Mouse (Mus musculus) layer of hippocampus, adult 9-10 months (tissue): ENCODE measurements around the gene Msi2.
A peak's percentile ranks its signal among the peaks of the same experiment; 100 is the strongest.

Source experiments
- DNase-seq: peaks from one replicate; pipeline ENCODE4 v3.0.0; 2022; ENCODE audit warnings: low spot score

The Msi2 gene

DNA sequence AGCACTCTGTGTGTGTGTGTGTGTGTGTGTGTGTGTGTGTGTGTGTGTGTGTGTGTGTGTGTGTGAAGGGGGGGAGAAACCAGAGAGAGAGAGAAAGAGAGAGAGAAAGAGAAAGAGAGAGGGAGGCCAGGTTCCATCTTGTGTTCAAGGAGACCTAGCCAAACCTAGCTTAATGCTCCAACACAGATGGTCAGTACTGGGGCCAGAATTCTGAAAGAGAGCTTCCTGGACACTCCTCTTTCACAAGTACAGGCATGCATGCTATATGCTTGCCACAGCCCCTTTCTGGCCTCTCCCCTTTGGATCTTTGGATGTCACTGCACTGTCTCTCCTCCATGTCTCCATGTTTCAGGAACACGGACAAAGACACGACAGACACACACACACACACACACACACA, 41.7 kb downstream of the Msi2 start:
- no peak for DNase-seq

DNA sequence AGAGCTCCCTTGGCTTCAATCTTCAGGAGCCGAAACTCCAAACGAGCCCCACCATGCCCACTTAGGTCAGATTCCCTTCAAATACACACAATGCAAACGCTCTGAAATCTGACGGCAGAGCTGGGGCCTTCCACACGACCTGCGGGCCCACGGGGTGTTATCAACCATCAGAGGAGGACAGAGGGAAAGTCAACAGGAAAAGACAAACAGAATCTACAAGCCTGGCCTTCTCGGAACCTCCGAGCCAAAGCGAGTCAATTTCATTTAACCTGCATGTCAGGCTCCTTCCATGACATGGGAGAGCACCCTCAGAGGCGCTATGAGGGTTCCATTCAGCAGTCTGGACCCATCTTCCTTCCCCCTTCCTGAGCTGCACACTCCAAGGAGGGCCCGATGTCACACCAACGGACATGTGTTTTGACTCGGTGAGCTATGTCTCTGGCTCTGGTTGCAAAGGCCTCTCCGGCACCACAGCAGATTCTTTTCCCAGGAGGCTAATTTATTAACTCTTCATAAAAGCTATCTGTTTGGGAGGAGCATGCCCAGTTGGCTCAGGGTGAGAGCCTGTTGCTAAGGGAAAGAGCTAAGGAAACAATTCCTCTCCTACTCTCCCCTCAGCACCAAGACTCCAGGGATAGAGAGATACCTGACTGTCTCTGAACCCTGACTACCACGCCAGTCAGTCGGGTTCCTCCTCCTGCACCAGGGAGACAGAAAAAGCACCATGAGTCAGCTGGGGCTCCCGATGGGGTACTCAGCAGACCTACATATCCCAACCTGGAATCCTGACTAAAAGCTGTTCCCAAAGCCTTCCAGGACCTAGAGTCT, 42.6 kb downstream of the Msi2 start:
- no peak for DNase-seq

DNA sequence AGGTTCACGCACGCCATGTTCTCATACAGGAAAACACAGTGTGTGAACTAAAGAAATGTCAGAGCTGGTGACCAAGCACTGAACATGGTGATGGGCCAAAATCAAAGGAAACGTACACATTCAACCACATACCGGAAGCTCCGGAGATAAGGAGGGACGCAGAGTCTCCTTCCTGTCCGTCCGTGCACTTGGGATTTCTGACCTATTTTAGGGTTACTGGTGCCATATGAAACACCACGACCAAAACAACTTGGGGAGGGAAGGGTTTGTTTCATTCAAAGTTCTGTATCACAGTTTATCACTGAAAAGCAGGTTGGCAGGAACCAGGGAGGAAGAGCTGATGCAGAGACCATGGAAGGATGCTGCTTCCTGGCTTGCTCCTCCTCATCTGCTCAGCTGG, 44.2 kb downstream of the Msi2 start:
- DNase-seq = no peak

DNA sequence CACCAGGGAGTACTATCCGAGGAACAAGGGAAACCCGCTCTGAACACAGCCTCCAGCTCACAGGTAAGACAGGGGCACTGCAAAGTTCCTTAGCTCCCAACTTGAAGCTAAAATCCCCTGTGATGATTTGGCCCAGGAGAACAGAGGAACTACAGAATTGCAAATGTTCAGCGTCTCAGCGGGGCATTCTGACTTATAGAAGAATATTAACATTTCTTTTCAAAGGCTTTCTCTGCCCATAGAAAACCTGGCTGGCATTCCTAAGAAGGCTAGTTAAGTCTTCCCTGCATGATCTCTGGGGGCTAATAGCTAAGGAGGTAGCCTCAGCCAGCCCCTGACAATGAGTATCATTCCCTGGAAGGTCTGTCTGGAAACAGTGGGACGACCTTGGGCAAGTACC, 47.4 kb downstream of the Msi2 start:
- no peak for DNase-seq

DNA sequence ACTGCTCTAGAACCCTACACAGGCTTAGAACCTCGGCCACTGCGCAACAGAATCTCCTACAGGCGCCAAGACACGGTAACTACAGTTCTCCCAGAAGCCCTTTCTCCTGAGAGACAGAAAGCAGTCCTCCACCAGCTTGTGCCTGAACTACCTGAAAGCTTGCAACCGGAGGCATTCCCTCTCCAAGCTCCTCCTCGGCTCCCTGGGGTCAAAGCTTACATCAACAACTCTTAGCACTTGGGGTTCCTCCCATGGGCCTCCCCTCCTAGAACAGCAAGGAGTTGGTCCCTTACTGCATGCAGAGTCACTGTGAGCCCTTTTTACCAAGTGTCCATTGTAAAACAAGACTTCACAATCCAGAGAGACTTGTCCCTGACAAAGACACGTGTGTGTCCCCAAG, 49.2 kb downstream of the Msi2 start:
- no peak for DNase-seq

DNA sequence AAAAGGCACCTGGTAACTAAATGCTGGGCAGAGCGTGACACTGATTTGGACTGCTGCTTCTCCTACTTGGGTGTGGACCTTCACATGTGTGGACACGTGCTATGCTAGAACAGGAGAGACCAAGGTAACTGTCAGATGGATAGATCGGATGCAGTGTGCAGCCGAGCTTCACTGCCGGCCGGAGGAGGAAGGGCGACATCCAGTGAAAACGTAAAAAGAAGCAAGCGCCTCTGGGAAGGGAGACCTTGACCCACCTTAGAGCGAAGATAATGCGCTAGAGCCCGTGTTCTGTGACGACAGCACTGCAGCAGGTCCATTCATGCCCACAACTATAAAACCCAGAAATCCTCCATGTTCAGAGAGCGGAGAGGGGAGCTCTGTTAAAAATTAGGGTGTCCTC, 50.0 kb downstream of the Msi2 start:
- DNase-seq = no peak

DNA sequence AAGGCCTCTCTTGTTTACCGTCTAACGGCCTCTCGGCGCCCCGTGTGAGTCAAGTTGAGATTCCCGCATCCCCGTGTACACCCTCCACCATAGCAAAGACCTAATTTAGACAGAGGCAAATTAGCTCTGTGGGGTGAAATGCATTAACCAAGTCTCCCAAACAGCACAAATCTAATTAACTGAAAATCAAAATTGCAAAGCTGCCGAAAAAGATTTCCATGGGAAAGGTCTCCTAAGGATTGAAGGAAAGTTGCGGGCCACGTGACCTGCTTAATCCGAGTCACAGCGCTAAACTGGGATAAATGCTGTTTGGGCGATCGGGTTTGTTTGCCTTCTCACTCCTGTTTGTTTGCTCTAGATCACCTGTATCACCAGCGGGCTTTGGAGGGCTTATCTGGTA, 52.5 kb downstream of the Msi2 start:
- DNase-seq = no peak

DNA sequence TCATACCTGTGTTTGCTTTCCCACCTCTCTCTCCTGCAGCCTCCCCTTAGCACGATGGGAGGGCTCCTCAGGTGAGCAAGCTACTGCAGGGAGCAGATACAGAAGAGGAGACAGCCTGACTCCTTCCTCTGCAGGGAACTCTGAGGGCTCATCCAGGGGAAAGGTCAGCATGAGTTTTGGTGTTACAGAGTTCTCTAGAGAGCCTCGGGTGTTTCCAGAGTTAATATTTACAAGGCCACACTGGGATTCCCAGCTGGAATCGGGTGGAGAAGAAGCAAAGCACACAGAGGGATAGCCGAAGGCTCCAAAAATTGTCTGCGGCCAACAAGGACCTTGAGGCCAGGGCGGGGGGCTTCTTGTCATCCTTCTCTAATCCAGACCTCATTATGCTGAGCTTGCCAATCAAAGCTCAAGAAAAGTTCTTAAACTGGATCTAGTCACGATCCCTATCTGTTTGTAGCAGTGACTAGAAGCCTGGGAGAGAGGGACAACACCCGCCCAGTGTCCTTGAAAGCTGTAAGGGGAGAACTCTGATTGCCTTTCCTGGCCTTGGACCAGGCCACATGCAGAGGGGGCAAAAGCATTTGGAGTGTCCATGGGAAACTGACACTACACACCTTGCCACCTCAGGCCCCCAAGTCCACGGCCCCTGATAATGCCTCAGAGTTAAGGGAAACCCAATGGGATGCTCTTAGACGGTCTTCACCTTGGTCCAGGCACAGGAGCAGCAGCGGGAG, 56.7 kb downstream of the Msi2 start:
- DNase-seq = no peak

DNA sequence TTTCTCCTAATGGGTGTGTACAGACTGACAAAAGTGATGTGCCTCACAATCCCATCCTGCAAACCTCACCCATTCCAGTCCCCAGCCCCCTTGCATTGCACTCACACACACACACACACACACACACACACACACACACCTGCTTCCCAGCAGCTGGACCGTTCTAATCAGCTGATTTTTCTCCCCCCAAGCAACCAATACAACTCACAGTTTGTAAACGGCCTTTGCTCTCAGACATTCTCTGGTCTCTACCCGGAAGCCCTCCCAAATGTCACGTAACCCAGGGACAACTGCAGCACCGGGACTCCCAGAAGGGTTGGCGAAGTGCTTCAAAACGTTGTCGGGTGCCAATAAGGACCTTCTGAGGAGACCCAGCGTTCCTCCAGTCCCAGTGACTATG, 57.9 kb downstream of the Msi2 start:
- no peak for DNase-seq

DNA sequence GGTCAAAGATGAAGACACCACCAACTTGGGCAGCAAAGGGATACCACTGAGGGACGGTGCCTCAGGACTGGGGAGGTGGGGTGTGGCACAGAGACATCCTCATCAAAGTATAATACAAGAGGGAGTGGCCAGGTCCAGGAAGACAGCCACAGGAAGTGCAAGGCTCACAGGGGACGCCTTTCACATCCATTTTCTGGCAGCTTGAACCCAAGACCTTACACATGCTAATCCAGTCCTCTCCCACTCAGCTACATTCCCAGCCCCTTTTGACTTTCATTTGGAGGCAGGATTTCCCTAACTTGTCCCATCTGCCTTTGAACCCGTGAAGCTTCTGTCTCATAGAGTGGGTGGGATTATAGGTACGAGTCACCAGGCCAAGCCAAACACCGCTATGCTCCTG, 59.4 kb downstream of the Msi2 start:
- DNase-seq = no peak

DNA sequence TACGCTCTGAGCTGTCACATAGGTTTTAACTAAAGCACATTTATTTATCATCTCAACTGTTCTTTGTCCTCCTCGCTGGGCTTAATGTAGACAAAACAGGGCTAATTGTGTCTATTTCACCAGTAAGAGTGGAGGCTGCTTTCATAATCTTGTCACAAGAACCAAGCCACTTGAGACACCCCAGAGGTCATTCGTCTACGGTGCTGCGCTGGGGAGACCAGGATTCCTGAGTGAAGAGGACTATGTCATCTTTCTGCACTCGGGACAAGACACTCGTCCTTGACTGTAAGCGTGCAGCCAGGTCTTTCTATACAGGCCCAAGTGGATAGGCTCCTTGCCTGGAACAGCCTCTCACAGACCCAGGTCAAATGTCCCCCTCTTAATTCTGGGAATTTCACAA, 62.5 kb downstream of the Msi2 start:
- no peak for DNase-seq

DNA sequence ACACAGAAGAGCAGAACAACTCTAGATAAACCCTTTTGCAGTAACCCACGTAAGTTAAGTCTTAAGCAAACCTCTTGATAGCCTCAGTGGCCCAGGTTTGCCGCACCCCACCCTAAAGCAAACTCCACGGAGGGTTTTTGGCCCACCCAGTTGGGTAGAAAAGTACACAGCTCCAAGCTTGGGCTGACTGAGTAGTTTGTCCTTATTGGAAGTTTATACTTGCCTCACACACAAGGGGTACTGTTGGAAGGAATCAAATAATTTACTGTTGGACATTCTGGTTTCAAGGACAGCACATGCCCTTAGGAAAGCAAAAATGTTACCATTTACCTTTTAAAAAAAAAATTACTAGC, 63.1 kb downstream of the Msi2 start:
- no peak for DNase-seq

DNA sequence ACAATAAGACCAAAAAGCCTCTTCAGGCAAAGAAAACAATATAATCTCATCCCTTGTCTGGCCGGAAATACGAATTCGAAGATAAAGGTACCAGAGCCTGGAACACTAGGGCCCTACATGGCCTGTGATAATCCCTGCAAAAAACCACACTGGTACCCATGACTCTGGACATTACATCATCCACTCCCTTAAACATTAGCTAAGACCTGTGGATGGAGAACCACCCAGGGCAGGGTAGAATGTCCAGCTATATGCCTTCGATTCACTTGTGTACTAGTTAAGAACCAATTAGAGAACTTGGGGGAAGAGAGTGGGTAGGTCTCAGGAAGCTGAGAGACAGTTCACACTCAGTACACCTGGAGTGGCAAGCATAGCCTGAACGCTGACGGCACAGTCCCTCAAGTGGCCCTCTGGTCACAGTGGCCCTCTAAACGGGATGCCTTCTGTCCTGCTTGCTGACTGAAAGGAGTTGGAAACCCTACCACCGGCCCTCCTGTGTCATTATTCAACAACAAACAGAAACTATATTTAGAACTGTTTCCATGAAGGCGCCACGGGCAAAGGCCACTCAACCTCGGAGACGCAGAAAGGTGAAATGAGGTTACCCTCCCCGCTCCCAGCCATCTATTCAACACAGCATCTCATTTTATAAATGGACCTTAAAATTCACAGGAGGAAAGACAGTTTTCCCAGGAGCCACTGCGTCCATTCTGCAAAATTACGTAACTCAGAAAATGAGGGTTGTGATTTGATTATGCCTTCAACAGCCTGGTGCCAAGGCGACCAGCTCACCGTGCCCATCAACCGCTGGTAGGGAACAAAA, 63.7 kb downstream of the Msi2 start:
- peak; percentile 6 for DNase-seq

DNA sequence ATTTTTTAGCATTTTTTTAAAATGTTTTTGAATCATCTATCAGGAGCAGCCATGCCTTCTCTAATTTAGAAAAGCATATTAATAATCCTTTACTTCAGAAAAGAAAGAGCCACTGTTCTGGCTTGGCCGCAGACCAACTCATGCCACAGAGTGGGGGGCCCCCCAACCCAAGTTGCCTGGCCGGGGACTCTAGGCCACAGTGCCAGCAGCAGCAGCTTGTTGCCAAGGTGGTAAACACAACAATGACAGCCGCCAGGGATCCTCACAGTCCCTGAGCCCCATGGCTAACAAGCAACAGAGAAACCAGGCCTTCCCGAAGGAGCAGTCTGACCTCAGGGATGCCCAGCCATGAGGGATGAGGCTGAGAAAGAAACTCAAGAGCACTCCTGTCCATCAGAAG, 68.0 kb downstream of the Msi2 start:
- no peak for DNase-seq

DNA sequence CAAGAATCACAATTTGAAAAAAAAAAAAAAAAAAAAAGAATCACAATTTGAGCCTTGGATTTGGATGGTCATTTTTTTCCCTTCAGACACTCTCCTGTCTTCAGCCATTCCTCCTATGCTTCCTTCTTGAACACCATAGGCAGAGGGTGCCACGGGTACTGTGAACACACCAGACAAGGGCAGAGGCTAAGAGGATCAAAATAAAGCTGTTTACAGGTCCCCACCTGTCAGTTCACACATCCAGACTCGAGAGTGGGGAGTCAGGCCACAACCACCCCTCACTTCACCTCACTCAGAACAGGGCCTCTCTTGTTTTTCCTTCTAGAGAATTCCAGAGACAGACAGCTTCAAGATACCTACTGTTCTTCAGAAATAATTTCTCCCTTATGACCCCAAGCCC, 69.3 kb downstream of the Msi2 start:
- DNase-seq = no peak

DNA sequence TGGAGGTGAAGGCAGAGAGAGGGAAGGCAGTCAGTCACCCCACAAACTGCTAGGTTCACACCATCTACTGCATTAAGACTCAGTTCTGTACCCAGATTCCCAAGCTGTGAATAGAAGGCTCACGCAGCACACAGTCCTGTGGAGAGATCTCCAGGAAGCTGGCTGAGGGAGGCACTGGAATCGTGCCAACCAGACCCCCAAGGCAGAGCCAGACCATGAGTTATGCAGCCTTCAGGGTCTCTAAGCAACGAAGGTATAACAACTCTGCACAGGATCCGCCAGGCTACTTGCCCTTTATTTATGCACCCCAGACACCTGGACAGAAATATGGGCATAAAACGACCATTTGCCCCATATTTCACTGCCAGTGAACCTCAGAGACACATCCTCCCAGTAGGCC, 69.9 kb downstream of the Msi2 start:
- DNase-seq = no peak

DNA sequence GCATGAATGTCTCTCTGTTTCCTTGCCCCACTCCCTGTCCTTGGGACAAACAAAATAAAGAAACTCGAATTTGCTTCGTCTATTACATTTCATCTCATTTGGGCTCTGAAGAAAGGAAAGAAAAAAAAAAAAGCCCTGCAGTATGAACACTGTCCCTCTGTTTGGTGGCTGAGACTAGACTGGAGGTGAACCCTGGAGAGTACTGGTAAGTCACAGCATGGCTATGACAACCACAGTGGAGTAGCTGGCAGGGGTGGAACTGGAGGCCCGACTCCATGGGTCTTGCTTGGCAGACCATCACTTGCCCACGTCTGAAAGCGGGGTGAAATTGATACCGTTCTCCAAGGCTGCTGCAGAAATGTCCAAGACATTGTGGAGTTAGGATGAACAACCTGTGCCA, 71.8 kb downstream of the Msi2 start:
- DNase-seq = no peak

DNA sequence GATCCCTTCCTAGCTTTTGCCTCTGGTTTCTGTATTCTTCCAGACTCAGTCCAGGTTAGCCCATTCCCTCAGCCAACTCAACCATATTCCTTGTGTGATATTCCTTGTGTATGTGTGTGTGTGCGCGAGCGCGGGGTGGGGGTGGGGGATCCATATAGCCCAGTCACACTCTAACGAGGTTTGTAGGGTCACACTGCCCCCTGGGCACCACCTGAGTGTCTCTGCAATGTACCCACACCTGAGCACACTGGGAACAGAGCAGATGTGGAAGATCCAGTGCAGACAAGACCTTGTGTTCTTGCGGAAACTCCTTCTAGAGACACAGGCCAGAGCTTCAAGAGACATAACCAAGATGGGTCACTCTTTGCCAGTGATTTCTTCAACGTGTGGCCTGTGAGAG, 72.5 kb downstream of the Msi2 start:
- DNase-seq = no peak

DNA sequence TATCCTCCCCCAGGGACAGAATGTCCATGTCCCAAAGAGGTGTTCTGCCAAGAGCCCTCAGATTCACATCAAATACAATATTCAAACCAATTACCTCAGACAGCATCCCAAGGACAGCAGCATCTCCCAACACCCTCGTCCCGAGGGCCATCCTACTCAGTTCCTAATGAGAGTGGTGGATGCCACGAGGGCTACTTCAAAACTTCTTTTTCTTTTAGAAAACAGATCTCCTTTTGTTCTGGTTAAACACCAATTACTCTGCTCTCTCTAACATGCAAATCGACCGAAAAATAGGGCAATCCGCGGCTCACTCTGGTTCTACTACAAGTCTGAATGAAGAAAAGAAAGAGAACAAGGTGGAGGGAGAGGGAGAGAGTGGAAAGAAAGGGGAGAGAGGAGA, 73.6 kb downstream of the Msi2 start:
- no peak for DNase-seq

DNA sequence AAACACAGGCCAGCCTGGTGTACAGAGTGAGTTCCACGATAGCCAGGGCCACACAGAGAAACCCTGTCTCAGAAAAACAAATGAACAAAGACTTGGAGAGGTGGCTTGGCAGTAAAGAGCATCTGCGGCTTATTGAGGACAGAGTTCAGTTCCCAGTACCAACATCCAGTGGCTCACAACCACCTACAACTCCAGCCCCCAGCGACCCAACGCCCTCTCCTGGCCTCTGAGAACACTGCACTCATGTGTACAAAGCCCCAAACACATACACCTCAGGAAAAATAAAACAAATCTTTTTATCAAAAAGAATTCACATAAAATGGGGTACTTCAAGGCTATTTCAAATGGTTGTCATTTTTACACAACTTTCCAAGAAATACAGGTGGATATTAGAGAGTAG, 78.5 kb downstream of the Msi2 start:
- no peak for DNase-seq

DNA sequence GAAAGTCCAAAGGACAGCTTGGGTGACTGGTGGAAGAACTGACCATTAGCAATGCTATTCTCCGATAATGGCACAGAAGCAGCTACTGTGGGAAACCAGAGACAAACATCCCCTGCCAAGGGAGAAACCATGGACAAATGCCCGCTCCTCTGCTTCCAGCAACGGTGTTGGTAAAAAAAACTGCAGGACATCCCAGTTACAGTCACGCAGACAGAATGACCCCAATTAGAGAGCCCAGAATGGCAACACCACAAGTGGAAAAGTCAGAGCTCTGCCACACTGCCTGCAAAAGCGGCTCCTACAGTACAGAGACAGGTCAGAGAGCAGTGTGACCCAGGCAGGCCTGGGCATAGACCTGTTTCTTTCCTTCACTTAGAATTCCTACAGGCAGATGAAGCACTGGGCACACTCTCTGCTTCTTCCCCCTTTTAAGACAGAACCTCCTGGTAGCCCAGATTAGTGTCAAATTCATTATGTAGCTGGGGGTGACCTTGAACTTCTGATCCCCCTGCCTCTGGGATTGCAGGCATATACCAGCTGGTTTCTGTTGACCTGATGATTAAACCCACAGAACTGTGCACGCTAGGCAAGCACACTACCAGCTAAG, 79.3 kb downstream of the Msi2 start:
- DNase-seq = no peak

DNA sequence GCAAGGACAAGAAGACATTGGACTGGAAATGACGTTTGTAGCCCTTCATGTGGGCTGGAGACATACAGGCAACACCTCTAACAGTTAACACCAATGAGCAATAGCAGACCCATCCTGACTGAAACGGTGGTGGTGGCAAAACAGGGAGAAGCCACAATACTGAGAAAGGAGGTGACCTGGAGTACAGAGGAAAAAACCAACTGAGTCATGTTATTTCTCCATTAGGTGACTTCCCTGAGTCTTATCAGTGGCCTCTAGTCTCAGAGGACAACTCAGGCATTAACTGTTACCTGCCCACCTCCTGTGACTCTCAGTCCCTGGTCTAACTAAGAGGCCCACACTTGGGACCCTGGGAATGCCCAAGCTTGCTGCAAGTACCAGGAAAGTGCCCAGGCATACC, 80.1 kb downstream of the Msi2 start:
- no peak for DNase-seq

DNA sequence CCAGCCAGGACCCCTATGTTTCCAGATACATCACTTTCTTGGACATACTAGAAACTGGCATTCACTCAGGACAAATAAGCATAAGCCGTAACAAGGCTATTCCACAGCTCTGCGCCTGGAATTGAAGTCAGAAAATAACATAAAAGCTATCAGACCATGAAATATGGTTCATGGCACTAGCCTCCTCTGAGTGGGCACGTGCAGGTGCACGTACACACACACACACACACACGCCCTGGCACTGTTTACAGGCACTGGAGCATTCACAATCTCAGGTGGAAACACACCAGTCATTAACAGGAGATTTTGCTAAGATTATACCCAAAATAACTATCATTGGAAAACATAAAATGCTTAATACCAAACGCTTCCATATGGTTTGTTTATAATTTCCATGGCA, 81.4 kb downstream of the Msi2 start:
- DNase-seq = no peak
